Mouse (Mus musculus) midbrain, embryonic 14.5 days (tissue): ENCODE measurements at regions not wholly inside any gene's neighbourhood (a gene's known extent, or its start where the extent isn't known, plus 50 kb on each side); places are given as distances from the start of the nearest gene placed in this dataset.
A peak's percentile ranks its signal among the peaks of the same experiment; 100 is the strongest.

Source experiments
- ATAC-seq: fragments of 200-750 bp; cut with Nextera tagmentation; 2 replicates; pipeline ENCODE4 v1.8.0; 2017; ENCODE audit warnings: moderate number of reproducible peaks, moderate library complexity; ENCODE audit not compliant: low FRiP score, low TSS enrichment
- DNase-seq: peaks from one replicate; pipeline ENCODE4 v3.0.0-alpha.2; 2015
- H3K27ac ChIP-seq: fragments of 300-500 bp; sonication (generic); replicated peaks from 2 replicates; pipeline ENCODE4 v1.5.1; 2014; ENCODE audit warnings: mild to moderate bottlenecking, low read depth, low read length, moderate library complexity
- H3K27me3 ChIP-seq: fragments of 300-500 bp; sonication (generic); 2 replicates; pipeline ENCODE4 v1.6.1; 2014; ENCODE audit warnings: low read length, control low read depth, mixed read lengths; ENCODE audit not compliant: control insufficient read depth, insufficient read depth
- H3K36me3 ChIP-seq: fragments of 300-500 bp; sonication (generic); 2 replicates; pipeline ENCODE4 v1.6.1; 2014; ENCODE audit warnings: low read length, control low read depth; ENCODE audit not compliant: control insufficient read depth, insufficient read depth
- H3K4me1 ChIP-seq: fragments of 300-500 bp; sonication (generic); 2 replicates; pipeline ENCODE4 v1.6.1; 2014; ENCODE audit warnings: mild to moderate bottlenecking, antibody characterized with exemption, low read length, control low read depth; ENCODE audit not compliant: control insufficient read depth, insufficient read depth
- H3K4me2 ChIP-seq: fragments of 300-500 bp; sonication (generic); 2 replicates; pipeline ENCODE4 v1.6.1; 2014; ENCODE audit warnings: mild to moderate bottlenecking, low read length, moderate library complexity
- H3K4me3 ChIP-seq: fragments of 300-500 bp; sonication (generic); replicated peaks from 2 replicates; pipeline ENCODE4 v1.5.1; 2014; ENCODE audit warnings: low read depth, low read length
- H3K9ac ChIP-seq: fragments of 300-500 bp; sonication (generic); replicated peaks from 2 replicates; pipeline ENCODE4 v1.6.1; 2014; ENCODE audit warnings: mild to moderate bottlenecking, low read length, moderate library complexity
- H3K9me3 ChIP-seq: fragments of 300-500 bp; sonication (generic); 2 replicates; pipeline ENCODE4 v1.6.1; 2016; ENCODE audit warnings: low read length, control low read depth, mixed read lengths; ENCODE audit not compliant: control insufficient read depth
- WGBS: fragments of 180-500 bp; shearing (Covaris S2); extraction: QIAGEN DNeasy Blood & Tissue Kit; methylation state at CpG from one replicate; pipeline ENCODE4 v1.1.7; 2014; 5-methylcytosine and 5-hydroxymethylcytosine counted together

DNA sequence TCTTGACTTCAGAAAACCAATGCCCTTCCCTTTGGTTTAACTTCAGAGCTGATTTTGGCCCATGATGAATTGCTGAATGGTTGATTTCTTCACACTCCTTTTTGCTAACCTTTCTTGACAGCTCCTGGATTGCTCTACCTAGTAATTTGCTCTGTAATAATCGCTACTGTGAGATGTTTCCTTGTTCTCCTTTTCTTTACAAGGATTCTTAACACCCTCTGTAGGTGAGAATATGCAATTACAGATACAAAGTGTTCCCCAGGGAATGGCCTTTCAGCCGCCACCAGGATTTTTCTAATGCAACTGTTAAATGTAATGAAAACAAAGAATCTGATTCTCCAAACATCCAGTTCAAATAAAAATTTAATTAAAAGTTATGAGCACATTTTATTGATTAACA lies 87.4 kb upstream of the Atp5g3 start:
- no peak for ATAC-seq
- Histone ChIP-seq H3K9ac (no peak overlapping the region), H3K4me3 (no peak overlapping the region), H3K27ac (no peak overlapping the region), H3K4me1 (no peaks in the 10 kb centered on the region), H3K4me2 (no peak overlapping the region), H3K9me3 (no peaks in the 10 kb centered on the region), H3K27me3 (no peaks in the 10 kb centered on the region), H3K36me3 (no peaks in the 10 kb centered on the region)
- 15% methylated on average over 2 of the region's 2 CpGs for WGBS
- peak; percentile 84 for DNase-seq

DNA sequence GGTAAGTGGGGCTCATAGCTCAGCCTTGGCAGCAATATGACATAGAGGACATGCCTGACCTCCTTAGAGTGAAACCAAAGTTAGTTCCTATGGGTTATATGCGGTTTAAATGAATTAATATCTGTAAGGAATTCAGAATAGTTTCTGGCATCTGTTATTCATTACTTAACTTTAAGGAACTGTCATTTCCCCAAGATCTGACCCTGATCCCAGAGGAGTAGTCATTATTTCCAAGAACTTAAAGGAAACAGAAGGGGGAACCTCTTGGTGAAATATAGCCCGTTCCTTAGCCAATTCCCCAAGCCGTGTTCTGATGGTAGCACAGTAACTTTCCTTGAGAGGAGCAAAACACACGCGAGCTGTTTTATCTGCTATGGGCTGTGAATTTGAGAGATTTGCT lies 85.9 kb upstream of the Atp5g3 start:
- WGBS = 86% methylated on average over 5 of the region's 5 CpGs
- no peak for DNase-seq

DNA sequence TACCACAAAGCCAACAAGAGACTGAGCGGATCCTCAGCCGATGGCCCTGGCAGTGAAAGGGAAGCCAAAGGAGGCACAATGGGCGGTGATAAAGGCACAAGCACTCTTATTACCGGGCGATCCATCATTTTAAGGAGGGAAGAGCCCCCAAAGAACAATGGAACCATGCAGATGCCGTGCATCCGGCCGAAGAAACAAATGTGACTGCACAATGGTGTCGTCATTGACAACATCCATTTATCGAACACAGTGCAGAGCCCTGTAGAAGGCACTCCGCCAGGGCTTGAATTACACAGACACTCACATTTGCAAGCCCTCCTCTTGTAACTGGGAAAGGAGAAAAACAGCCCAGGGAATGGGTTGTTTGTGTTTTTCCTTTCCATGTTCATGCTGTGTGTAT lies 80.7 kb upstream of the Atp5g3 start:
- Histone ChIP-seq H3K27ac (no peak overlapping the region), H3K27me3 (no peaks in the 10 kb centered on the region), H3K9me3 (no peaks in the 10 kb centered on the region), H3K4me1 (no peaks in the 10 kb centered on the region), H3K4me2 (no peak overlapping the region), H3K9ac (no peak overlapping the region), H3K4me3 (no peak overlapping the region), H3K36me3 (no peaks in the 10 kb centered on the region)
- 57% methylated on average over 11 of the region's 11 CpGs for WGBS
- no peak for DNase-seq
- no peak for ATAC-seq

More for the DNA sequence above, 85.9 kb upstream of the Atp5g3 start:
- H3K36me3 ChIP-seq = no peaks in the 10 kb centered on the region
- H3K4me2 ChIP-seq = no peak overlapping the region
- H3K9me3 ChIP-seq = no peaks in the 10 kb centered on the region
- H3K27ac ChIP-seq = no peak overlapping the region
- no peak overlapping the region for H3K9ac ChIP-seq
- no peak overlapping the region for H3K4me3 ChIP-seq
- ATAC-seq = no peak
- H3K4me1 ChIP-seq = no peaks in the 10 kb centered on the region
- H3K27me3 ChIP-seq = no peaks in the 10 kb centered on the region

DNA sequence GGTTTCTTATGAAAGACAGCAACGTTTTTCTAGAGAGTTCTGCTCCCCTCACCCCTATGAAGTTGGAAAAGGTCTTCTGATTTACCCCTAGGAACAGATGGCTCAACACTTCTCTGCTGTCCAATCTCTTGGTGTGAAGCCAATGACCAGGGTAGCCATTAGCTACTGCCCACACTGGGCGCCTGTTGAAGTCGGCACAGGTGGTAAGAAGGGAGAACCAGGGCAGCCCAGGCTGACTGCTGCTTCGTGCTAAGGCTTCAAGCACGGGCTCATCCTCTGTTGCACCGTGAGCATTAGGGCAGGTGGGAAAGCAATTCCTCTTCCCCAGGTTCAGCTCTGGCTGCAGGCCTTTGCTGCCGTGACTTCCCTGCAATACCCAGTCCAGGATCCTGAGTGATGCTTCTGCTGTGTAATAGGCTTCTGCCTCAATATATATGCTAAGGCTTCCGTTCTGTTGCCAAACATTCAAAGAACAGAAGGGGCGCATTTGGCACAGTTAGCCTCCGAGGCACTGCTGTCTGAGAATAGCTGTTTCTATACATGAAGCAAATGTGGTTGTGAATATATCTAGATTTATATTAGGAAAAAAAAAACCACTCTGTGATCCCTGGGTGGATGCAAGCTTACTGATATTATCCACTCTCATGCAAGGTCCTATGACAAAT lies 76.4 kb upstream of the Atp5g3 start:
- Histone ChIP-seq H3K27me3 (no peaks in the 10 kb centered on the region), H3K9me3 (no peaks in the 10 kb centered on the region), H3K27ac (no peak overlapping the region), H3K4me1 (no peaks in the 10 kb centered on the region), H3K9ac (no peak overlapping the region), H3K36me3 (no peaks in the 10 kb centered on the region), H3K4me3 (no peak overlapping the region), H3K4me2 (no peak overlapping the region)
- DNase-seq (no peak), ATAC-seq (no peak)
- WGBS = 94% methylated on average over 10 of the region's 10 CpGs

DNA sequence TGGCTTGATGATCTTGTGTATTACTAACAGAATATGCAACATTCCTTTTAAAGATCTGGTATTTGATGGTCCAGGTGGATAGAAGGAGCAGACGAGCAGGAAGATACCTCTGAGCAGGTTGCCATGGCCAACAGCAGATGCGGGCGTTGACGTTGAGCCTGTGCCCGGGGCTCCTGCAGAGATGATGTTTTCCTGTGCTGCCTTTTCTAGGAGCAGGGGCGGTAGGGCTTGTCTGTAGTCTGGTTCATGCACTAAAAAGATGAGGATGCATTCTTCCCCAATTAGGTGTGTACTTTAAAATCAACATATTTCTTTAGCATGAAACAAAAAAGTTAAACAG lies 74.8 kb upstream of the Atp5g3 start:
- 78% methylated on average over 6 of the region's 6 CpGs for WGBS
- H3K9ac ChIP-seq = no peak overlapping the region
- H3K4me2 ChIP-seq = no peak overlapping the region
- no peaks in the 10 kb centered on the region for H3K4me1 ChIP-seq
- no peaks in the 10 kb centered on the region for H3K27me3 ChIP-seq
- no peak overlapping the region for H3K27ac ChIP-seq
- no peak overlapping the region for H3K4me3 ChIP-seq
- ATAC-seq = no peak
- H3K36me3 ChIP-seq = no peaks in the 10 kb centered on the region
- no peak for DNase-seq
- H3K9me3 ChIP-seq = no peaks in the 10 kb centered on the region

DNA sequence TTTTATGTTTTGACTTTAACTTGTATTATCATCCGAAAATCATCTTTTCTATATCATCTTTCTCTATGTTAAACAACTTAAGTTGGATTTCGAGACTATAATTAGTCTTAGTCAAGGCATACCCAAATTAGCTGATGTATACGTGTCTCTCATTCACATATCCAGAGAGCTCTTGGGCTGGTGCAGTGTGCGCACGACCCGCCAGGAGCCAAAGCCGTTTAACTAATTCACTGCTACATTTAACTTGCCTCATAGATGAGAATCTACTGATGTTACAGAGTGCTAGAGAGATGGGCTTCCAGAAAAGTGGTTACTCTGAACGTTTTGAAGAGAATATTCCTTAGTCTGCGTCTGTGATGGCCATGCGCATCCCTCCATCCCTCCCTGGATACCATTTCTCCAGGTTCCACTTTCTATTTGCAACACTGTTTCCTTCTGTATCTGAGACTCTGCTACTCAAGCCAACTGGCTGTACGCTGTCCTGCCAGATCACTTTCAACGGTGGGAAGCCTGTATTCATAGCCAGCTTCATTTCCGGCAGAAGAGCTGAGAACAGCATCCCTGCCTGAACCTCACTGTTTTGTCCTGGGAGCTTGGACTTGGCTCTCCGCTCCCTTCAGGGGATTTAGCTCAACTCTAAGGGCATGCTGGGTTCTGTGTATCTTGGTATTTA lies 74.2 kb upstream of the Atp5g3 start:
- H3K4me3 ChIP-seq = no peak overlapping the region
- no peak overlapping the region for H3K4me2 ChIP-seq
- no peak overlapping the region for H3K9ac ChIP-seq
- no peaks in the 10 kb centered on the region for H3K36me3 ChIP-seq
- H3K9me3 ChIP-seq = no peaks in the 10 kb centered on the region
- no peak overlapping the region for H3K27ac ChIP-seq
- H3K27me3 ChIP-seq = no peaks in the 10 kb centered on the region
- no peaks in the 10 kb centered on the region for H3K4me1 ChIP-seq
- 87% methylated on average over 14 of the region's 14 CpGs for WGBS
- no peak for ATAC-seq
- DNase-seq = no peak

DNA sequence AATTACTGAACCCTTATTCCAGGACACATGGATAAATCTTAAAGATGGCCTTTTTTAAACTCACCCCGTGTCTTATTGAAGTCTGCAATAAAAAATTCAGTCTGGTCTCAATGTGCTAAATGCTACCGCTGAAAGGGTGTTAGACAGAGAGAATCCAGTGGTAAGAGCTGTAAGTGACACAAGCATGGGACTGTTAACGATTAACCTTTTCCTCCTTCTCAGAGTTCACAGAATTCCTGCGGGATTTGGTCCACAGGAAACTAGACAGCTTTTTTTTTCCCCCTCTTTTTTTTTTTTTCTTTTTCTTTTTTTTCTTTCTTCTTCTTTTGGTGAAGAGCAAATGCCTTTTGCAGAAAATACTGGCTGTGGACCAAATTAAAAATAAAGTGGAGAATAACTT lies 72.0 kb upstream of the Atp5g3 start:
- no peaks in the 10 kb centered on the region for H3K36me3 ChIP-seq
- no peaks in the 10 kb centered on the region for H3K27me3 ChIP-seq
- no peak overlapping the region for H3K27ac ChIP-seq
- H3K4me3 ChIP-seq = no peak overlapping the region
- no peak for DNase-seq
- WGBS = 85% methylated on average over 4 of the region's 4 CpGs
- no peak overlapping the region for H3K4me2 ChIP-seq
- no peaks in the 10 kb centered on the region for H3K9me3 ChIP-seq
- H3K9ac ChIP-seq = no peak overlapping the region
- ATAC-seq = no peak
- no peaks in the 10 kb centered on the region for H3K4me1 ChIP-seq

DNA sequence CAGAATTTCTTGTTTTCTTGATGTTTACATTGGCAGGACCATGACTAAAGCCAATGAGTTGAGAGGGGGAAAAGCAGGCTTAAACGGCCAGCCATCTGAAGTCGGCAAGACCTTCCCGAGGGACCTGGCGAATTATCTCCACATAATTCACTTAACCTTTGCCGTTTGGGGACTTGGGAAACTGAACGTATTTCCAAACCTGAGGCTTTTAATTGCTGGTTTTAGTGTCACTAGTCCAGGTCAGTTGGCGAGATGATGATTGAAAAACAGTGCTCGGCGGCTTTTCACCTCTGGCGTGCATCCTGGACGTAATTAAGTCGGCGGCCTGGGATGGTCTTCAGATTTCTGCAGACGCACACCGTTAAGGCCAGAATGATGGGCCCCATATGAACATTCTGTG lies 66.9 kb upstream of the Atp5g3 start:
- Histone ChIP-seq H3K4me1 (0 out of 2 replicates have a peak, but pooled peaks cover 3% of the 10 kb centered on the region), H3K4me2 (no peak overlapping the region), H3K4me3 (no peak overlapping the region), H3K9ac (no peak overlapping the region), H3K27me3 (no peaks in the 10 kb centered on the region), H3K9me3 (no peaks in the 10 kb centered on the region), H3K27ac (no peak overlapping the region), H3K36me3 (no peaks in the 10 kb centered on the region)
- DNase-seq = no peak
- 65% methylated on average over 15 of the region's 15 CpGs for WGBS
- no peak for ATAC-seq

DNA sequence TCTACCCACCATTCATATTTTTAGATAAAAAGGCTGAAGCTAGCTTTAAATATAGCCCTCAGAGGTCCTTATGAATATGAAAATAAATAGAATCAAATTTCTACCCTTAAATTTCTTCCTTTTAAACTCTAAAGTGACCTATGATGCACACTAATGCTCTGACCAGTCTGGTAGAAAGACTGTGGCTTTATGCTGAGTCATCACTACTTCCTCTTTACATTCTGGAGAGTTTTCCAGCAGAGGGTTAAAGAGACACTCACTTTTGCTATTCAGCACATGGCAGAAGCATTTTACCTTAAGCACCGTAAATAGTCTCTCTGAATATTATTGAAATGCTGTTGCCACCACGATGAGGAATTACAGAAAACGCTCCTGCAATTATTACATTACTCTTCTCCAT lies 62.6 kb upstream of the Atp5g3 start:
- H3K9ac ChIP-seq = no peak overlapping the region
- H3K4me1 ChIP-seq = 0 out of 2 replicates have a peak, but pooled peaks cover 3% of the 10 kb centered on the region
- 49% methylated on average over 3 of the region's 3 CpGs for WGBS
- H3K4me3 ChIP-seq = no peak overlapping the region
- H3K9me3 ChIP-seq = no peaks in the 10 kb centered on the region
- no peak for DNase-seq
- no peaks in the 10 kb centered on the region for H3K27me3 ChIP-seq
- ATAC-seq = no peak
- H3K4me2 ChIP-seq = no peak overlapping the region
- no peaks in the 10 kb centered on the region for H3K36me3 ChIP-seq
- H3K27ac ChIP-seq = no peak overlapping the region
